Mouse (Mus musculus): ENCODE data around the gene Mvb12b.

The Mvb12b gene

DNA sequence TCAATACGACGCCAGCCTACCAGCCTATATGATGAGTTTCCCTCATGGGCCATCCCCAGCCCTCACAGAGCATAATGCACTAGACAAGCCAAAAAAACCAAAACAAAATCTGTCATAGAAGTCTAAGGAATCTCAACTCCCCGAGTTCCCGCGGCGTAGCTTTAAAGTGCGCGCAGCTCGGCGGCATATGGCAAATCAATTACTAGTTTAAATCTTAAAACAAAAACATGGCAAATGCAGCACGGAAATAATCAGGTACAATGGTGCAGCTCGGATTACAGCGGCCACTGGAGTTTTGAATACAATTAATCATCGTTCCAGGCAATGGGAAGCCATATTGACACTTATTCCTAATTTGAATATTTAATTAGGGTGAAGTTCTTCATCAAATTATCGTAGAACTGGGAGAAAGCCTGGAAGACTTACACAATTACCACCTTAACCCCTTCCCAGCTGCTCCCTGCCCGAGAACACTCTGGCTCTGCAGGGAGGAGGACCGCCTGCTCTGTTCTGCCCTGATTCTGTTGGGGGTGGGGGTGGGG lies 76.3 kb downstream of the Mvb12b start:
- DNase-seq (ENCODE audit: low spot score): no peak

DNA sequence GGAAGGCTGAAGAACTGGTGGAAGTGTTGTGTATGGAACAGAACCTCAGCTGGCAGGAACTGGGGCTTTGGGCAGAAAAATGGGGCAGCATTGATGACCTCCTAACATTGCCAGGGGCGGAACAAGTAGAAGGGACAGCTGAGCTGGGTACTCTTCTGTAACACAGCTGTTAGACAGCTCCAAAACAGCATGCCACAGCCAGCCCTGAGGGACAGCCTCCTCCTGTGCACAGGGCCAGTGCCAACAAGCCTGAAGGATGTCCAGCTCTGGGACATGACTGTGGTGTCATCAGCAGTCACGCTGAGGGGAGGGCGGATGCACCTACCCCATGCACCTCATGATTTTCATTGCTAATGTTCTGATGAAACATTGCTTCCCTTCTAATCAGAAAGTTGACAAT lies 78.7 kb downstream of the Mvb12b start:
- no peak for DNase-seq (ENCODE audit: low spot score)

DNA sequence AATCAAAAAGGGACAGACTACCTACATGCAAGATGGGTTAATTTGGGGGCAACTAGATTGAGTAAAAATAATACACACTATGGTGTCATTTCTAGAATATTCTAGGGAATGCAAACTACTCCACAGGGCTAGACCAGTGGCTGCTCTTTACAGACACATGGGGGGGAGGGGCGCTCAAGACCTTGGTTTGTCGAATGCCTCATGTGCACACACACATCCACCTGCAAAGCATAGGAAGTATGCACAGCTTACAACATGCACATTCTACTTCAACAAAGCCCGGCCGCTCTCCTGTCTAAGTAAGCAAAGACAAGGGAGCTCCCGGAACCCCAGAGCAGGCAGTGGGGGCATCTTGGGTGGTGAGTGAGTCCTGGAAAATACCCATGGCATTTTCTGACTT lies 79.7 kb downstream of the Mvb12b start:
- DNase-seq (ENCODE audit: low spot score): no peak

DNA sequence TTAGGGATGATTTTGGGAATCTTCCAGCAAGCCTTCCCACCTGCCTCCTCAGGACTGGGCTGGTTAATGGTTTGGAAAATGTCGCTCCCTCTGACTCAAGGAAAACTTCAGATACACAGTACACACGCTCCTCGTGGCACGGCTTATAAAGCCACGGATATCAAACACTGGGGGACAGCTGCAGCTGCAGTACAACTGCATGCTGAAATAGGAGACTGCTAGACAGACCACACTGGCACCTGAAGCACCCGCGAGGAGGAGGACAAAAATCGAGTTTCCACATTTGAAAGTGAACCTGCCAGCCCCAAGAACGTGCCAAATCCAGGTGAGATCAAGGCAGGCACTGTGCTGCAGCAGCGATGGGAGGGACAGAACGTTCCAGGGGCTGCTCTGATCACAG lies 82.1 kb downstream of the Mvb12b start:
- no peak for DNase-seq (ENCODE audit: low spot score)

DNA sequence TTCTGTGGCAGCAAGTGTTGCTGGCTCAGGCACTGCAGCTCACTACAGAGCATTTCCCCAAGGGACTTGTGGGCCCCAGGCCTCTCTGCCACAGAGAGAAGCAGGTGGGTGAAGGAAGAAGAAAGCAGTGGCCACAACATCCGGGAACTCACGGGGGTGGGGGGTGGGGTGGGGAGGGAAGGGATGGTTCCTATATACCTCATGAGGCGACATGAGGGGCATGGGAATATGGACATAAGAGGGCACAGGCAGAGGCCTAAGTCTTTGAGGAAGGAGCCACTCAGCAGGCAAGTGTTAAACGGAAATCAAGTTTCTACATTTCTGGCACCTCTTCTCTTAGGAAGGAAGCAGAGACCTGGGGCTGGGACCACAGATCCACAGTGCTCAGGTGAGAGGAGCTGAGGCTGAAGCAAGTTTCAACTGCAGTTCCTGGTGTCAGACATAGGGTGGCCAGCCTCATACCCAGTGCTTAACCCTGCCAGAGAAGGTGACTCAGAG lies 84.0 kb downstream of the Mvb12b start:
- DNase-seq (ENCODE audit: low spot score): no peak

DNA sequence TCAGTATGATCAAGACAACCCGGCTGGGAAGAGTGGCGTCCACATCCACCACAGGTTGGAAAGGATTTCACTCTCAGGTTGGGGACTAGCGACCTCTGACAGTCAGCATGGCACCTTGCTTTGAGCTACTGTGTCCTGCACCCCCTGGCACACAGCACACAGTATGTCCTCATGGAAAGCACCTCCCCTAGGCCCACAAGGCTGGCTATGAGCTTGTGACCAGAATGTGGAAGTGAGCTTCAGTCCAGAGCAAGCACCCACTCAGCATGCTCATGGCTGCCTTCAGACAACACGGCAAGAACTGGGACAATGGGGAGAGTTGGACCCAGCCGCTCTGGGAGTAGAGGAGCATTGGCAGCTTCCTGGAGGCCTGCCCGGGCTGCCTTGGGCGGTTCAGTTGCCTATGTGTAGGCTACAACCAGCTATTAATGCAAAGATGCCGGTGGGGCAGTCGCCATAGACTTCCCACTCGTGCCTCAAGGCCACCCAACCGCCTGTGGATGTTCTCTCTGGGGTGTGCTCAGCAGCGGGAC lies 84.6 kb downstream of the Mvb12b start:
- no peak for DNase-seq (ENCODE audit: low spot score)

DNA sequence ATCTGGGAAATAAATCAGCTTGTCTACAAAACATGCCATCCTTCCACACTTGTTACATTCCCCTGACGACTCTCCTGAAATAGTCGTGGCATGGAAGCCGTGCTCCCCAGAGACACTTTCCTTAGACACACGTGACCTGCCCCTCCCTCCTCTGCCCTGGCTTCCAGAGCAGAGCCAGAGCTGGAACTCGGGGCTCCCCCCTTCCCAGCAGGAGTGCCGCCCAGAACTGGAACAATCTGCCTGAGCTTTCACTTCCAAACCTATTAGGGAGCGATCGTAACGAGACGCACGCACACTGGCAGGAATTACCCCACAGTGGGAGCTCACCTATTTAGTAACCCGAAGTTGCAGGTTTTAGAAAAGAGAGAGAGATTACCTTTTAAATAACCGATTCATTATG lies 86.0 kb downstream of the Mvb12b start:
- no peak for DNase-seq (ENCODE audit: low spot score)

DNA sequence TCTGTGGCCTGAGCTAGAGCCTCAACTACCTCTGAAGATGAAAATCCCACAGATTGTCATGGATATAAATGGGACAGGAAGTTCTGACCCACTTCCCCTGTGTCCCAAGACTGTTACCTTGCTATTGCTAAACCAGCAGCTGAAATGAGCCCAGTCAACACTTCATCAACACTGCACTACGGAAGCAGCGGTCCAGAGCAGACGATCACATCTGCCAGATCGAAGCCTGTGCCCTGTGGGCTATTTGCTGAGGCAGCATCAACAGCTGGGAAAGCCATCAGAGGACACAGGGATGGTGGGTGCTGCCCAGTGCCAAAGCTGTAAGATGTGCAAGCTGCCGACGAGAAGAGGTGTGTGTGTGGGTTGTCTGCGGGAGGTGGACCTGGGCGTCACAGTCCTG lies 86.4 kb downstream of the Mvb12b start:
- no peak for DNase-seq (ENCODE audit: low spot score)

DNA sequence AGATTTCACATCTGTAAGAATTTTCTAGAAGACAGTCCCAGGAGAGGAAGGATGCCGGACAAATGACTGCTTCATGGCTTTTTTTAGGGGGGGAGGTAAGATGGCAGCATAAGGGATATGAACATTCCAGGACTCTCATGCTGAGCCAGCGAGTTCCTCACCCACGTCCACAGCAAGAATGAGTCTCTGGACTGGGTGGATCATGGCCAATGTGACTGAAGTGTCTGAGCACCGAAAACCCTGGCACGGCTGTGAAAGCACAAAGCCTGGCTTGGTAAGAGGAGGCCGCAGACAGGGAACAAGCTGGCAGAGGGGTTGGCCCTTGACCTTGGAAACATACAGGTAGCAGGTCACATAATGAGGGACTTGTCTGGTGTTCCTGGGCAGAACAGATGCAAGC lies 87.5 kb downstream of the Mvb12b start:
- no peak for DNase-seq (ENCODE audit: low spot score)

DNA sequence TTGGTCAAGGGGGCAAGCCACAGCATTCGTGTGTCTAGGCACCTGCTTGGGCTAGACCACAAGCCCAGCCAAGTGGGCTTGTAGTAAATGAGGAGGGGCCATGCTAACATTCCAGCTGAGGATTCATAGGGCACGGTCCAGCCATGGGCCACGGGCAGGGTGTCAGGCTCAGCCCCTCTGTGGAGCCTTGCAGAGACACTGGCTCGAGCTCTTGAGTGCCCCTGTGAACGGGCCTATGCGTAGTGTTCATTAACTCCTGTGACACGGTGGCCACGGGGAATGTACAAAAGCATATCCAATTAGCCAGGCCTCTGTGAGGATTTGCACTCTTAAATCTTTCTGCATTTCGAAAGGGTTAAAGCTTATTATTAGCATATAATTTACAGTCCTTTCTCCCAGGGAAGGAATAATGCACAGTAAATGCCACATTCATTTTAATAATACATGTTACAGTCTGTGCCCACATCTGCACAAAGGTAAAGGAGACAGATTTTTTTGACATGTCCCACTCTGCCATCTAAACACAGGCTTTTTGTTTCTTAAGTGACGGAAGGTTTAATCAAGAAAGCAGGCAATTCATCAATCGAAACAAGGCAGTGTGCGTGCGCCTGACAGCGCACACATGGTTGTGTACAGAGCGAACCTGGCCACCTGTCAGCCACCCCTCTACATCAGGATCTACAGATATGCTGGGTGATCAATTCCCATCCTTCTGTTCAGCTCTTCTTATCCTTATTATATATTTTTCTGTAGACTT lies 91.9 kb downstream of the Mvb12b start:
- DNase-seq (ENCODE audit: low spot score): no peak

DNA sequence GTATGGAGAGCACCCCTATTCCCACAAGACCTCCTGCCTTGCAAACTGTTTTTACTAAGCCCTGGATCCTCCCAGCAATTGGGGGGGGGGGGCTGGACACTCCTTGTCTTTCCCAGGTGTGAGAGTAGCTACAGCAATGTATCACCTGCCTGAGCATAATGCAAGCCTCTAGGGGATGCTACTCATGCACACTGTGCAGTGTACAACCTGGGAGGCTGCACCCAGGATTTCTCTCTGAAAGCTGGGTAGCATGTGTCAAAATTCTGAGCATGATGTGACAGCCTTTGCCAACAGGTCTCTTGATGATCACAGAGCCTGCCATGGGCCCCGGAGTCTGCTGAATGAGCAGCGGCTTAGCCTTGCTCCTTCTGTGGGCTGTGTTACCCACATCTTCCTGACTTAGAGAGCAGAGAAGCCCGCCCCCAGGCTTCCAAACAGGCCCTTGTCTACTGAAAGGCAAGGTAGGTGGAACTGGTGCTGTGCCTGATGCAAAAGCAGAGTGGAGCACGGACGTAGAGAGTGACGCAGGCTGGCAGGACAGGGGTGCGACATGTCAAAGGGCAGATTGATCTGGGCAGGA lies 92.7 kb downstream of the Mvb12b start:
- DNase-seq (ENCODE audit: low spot score): no peak

DNA sequence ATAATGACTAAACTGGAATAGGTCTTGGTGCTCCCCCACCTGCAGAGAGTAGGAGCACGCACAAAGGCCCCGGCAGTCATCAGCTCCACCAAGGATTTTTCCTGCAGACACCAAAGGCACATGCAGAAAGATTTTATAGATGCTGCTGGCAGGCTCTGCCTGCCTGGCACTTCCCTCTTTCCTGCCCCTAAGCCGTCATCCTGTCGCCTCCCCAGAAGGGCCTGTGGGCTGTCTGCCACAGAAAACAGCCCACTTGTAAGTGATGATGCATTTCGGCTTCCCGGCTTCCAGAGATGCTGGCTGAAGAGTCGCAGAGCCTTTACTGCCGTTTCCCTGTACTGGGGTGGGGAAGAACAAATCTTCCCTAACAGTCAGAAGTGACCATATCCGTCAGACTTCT lies 93.3 kb downstream of the Mvb12b start:
- no peak for DNase-seq (ENCODE audit: low spot score)

DNA sequence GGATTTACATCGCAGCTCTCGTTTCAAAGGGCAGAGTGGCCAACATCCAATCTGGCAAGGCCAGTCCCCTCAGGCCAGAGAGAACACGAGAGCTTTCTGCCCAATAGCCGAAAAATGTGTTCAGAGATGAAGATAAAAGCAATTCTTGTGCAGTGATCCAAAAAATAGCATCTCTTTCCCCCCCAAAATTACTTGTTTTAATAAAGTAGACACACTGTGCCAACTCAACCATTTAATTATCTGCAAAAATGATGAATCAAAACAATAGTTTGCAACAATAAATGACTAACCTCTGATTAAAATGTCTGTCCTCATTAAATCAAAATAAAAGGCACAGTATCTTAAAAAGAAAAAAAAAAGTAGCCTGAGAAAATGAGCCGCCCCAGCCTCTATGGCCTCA lies 97.4 kb downstream of the Mvb12b start:
- DNase-seq (ENCODE audit: low spot score): no peak

DNA sequence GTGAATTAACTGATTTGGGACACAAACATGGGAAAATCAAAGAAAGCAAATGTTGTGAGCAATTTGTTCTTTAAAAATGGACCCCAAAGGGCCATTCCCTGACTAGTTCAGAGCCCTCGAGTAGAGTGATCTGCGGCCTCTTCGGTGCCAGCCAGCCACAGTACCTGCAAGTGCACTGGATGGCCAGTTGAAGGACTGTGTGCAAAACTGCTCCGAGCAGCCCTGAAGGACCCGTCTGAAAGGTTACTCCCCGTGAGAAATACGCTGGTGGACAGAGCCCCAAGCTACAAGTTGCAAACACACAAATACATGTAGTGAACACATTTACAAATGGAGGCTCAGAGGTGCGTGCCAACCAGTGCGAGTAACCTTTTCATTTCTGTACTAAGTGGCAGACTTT lies 98.0 kb downstream of the Mvb12b start:
- DNase-seq (ENCODE audit: low spot score): no peak

DNA sequence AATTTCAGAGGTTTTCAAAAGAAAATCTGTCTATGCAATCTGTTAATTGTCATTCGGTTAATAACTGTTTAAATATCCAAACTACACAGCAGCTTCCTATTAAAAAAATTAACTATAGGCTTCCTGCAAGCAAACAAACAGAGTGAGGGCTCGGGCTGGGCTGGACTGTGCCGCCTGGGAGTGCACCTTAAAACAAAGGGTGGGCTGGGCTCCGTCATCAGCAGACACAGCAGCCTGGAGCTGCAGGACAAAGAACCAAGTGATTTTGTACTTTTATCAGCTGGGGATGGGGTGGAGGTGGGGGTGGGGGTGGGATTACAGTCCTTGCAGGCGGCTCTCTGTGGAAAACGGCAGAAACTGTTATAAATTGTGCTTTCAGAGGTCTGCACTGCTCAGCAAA lies 98.5 kb downstream of the Mvb12b start:
- no peak for DNase-seq (ENCODE audit: low spot score)

DNA sequence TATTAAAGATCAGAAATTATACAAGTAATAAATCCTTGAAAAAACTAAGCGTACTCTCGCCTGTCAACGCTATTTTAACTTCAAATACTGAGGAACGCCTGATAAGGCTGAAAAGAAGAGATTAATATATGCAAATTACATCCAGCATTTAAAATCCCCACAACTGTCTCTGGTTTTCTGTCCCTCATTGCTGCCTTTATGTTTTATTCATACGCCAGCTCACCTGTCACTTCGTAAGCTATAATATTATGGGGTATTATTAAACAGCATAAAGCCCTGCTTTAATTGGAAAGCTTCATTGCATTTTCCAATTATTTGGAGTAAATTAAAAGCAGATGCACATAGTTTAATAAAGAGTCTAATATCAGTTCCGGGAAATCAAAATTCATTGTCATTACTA lies 98.9 kb downstream of the Mvb12b start:
- DNase-seq (ENCODE audit: low spot score): no peak

DNA sequence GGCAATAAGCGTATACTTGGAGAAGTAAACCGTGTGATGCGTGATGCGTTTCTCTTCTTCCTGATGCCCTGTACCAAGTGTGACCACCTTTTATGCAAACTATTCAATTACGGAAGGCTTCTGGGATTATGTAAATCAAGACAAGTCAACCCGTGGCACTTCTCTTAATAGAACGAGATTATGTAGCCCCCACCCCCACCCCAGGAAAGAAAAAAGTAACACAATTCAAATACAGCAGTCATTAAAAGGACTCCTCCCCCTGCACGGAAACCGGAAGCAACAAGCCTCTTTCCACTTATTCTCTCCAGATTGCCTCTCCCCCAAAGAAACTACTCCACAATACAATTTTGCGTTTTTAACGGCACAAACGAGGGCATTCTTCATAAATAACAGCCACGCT lies 99.6 kb downstream of the Mvb12b start:
- no peak for DNase-seq (ENCODE audit: low spot score)

DNA sequence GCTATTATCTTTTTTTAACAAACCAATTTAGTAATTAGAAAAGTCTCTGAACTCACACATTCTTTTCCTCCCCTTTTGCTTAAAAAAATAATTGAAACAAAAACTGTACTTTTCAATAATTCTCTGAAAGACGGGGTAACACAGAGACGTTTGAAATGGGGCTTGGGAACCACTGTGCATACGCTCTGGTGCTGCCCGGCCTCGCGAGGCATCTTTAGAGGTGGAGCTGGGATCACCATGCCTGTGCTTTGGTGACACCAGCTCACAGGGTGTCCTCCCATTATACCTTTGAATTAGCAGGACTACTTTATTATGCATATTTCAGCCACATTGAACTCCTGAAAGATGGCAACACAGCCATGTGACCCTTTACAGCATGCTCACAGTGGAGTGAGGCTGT lies 101.7 kb downstream of the Mvb12b start:
- no peak for DNase-seq (ENCODE audit: low spot score)

DNA sequence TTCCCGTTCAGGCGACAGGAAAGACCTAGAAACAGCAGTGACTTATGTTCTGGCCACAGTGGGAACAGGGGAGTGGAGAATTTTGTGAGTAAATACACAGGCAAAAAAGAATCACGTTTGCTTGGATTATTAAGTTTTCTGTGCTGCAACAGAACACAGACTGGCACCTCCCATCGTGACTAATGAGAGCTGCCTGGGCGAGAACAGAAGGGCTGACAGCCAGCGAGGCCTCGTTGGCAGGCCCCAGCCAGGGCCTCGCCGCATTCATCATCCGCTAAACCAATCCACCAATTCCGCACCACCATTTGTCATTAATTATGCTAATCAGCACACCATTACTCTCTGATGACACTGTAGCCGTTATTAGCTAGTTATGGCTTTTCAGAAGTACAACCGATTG lies 102.2 kb downstream of the Mvb12b start:
- no peak for DNase-seq (ENCODE audit: low spot score)

DNA sequence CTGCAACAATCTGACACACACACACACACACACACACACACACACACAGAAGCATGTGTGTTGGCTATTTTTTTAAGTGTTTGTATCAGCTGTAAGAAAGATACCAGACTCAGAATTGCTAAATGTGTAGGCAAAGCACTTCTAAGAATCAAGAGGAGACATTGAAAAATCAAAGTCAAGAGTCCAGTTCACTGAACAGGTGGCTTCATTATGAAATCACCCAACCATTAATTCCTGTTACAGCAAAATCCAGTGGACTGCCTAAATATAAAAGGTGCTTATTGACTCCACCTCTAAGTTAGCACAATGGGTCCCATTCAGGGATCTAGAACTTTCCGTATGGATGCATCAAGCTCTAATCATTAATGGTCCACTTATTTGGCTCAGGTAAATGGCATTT lies 103.0 kb downstream of the Mvb12b start:
- no peak for DNase-seq (ENCODE audit: low spot score)

DNA sequence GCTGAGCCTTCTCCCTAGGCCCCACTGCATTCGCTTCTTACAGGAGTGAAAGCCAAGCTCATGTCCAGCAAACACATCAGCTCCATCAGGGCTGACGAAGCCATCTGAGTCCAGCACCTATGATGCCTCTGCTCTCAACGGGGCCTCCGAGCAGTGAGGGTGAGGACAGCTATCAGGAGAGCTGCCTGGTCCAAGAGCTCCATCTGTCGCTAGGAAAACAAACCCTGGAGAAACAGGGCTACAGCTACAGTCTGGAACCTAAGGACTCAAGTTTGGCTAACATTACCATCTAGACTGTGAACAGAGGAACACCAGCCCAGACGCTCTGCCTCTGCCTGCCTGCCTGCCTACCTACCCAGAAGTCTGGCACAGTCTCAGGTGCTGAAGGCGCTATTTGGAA lies 104.3 kb downstream of the Mvb12b start:
- DNase-seq (ENCODE audit: low spot score): no peak

DNA sequence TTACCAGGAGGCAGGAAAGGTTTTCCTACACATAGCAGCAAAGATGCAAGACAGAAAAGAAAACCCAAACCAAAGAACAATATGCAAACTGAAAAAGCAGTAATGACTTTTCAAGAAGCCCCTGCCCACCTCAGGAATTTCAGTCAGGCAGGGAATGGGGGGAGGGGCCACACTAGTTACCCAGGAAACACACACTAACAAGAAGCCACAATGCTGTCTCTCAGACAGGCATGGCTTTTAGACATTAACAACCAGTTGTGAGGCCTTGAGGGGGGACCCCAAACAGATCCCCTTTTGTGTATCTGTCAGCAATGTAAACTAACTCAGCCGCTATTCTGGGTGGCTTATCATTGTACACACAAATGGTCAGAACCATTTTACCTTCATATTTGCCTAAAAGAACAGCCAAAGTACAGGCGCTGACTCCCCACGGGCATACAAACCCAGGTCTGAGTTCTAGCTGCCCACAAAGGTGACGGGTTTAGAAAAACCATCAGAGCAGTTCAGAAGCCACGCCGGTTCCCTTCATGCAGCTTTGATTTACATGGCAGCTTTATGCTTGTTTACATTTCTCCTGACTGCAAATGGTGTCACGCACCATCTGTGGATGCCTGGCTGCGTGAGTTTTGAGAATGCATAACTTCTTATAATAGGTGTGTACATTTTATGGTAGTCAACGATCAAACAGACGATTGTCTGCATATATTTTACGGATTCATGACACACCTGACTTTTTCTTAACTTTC lies 105.9 kb downstream of the Mvb12b start:
- DNase-seq (ENCODE audit: low spot score): no peak

DNA sequence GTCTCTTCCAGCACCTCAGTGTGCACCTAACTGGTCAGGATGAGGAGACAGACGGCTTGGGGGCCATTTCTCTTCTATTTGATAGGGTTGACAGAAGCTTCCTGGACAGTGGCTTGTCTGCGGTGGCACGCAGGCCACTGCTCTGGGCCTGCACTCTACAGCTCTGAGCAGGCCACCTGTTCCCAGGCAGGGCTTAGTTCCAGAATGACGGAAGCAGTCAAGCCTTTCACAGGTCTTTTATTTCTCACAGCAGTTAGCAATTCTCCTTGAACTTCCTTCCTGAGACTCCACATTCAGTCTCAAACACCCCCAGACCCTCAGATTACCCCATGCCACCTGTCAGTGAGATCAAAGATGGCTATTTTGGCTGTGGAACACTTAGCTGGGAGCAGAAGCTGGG lies 109.3 kb downstream of the Mvb12b start:
- DNase-seq (ENCODE audit: low spot score): no peak

Data from ovary, adult 18-20 months (tissue).